Mouse (Mus musculus): ENCODE results near the gene Limk1.
"Not testable (repeated sequence)": the region's sequence is repeated elsewhere in the genome, so short reads cannot be mapped to it uniquely, and the experiment has no call there.

GRCm38 (mm10) chr5:134648976-134649375 is 39.4 kb downstream of the Limk1 start:
- not testable (repeated sequence) for TF ChIP-seq CTCF (conservative IDR thresholded peaks at IDR 0.05; ENCODE audit: insufficient read depth, insufficient read length, low read depth, low read length); POLR2A (IDR thresholded peaks at IDR 0.05; ENCODE audit: low read depth, low read length)

All from kidney, adult 2 months (tissue).